Mouse (Mus musculus): Measurements from ENCODE around the gene Cd46. TPM values are rescaled to one million over a fixed set of nuclear protein-coding genes. Genes with fewer than 3 reads are reported as not detected.
A peak's percentile ranks its signal among the peaks of the same experiment; 100 is the strongest.

Cd46 gene
- polyA plus RNA-seq (2012; ENCODE audit: insufficient read depth, insufficient read length, low replicate concordance, missing spikeins): not detected in 2 replicates

- 10% methylated on average over 14 of the region's 14 CpGs for WGBS
- Histone ChIP-seq H3K4me3 (ENCODE audit: insufficient read depth, low read depth, low read length) (peak within 1 kb of the TSS; percentile 26), H3K27ac (ENCODE audit: insufficient read depth, low read depth, low read length) (no peak within 1 kb of the TSS), H3K4me1 (ENCODE audit: control insufficient read depth, insufficient read depth, low read length) (peaks cover 6% of the 10 kb centered on the region; the same call in 1 of the 2 replicates)
- TF ChIP-seq POLR2A (IDR thresholded peaks at IDR 0.05; ENCODE audit: insufficient read depth, low read depth, low read length) (no peak), CTCF (IDR thresholded peaks at IDR 0.05; ENCODE audit: insufficient read depth, low read depth, low read length) (no peak)
These were observed at the start of gene Cd46 for GRCm38 (mm10) chr1:195092220-195092720. Gene Cd46, minus strand, starts transcription at chr1:195092249.

- TF ChIP-seq CTCF (IDR thresholded peaks at IDR 0.05; ENCODE audit: insufficient read depth, low read depth, low read length) (no peak), POLR2A (IDR thresholded peaks at IDR 0.05; ENCODE audit: insufficient read depth, low read depth, low read length) (no peak)
- H3K27ac ChIP-seq (ENCODE audit: insufficient read depth, low read depth, low read length): no peak overlapping the region
- no peak overlapping the region for H3K4me3 ChIP-seq (ENCODE audit: insufficient read depth, low read depth, low read length)
- 28% methylated on average over 3 of the region's 3 CpGs for WGBS
- H3K4me1 ChIP-seq (ENCODE audit: control insufficient read depth, insufficient read depth, low read length): no peaks in the 10 kb centered on the region
These were observed 40.0 kb upstream of the Cd46 start for GRCm38 (mm10) chr1:195132070-195132469.

- H3K27ac ChIP-seq (ENCODE audit: insufficient read depth, low read depth, low read length): peak overlapping the region; percentile 92
- H3K4me3 ChIP-seq (ENCODE audit: insufficient read depth, low read depth, low read length): no peak overlapping the region
- WGBS: 20% methylated on average over 4 of the region's 4 CpGs
- no peaks in the 10 kb centered on the region for H3K4me1 ChIP-seq (ENCODE audit: control insufficient read depth, insufficient read depth, low read length)
- TF ChIP-seq CTCF (IDR thresholded peaks at IDR 0.05; ENCODE audit: insufficient read depth, low read depth, low read length) (no peak), POLR2A (IDR thresholded peaks at IDR 0.05; ENCODE audit: insufficient read depth, low read depth, low read length) (no peak)
These were observed 39.6 kb upstream of the Cd46 start for GRCm38 (mm10) chr1:195131675-195132015.

- TF ChIP-seq CTCF (IDR thresholded peaks at IDR 0.05; ENCODE audit: insufficient read depth, low read depth, low read length): no peak
- TF ChIP-seq POLR2A (IDR thresholded peaks at IDR 0.05; ENCODE audit: insufficient read depth, low read depth, low read length): peak; percentile 62
- Histone ChIP-seq H3K4me1 (ENCODE audit: control insufficient read depth, insufficient read depth, low read length) (no peaks in the 10 kb centered on the region), H3K27ac (ENCODE audit: insufficient read depth, low read depth, low read length) (peak within 1 kb of the TSS; percentile 92), H3K4me3 (ENCODE audit: insufficient read depth, low read depth, low read length) (peak within 1 kb of the TSS; percentile 67)
- 1% methylated on average over 31 of the region's 31 CpGs for WGBS
These were observed 39.1 kb upstream of the Cd46 start, which contains the start of gene Cr1l for GRCm38 (mm10) chr1:195130953-195131674. Gene Cr1l, minus strand, starts transcription at chr1:195131586.

- Histone ChIP-seq H3K4me3 (ENCODE audit: insufficient read depth, low read depth, low read length) (peak overlapping the region; percentile 67), H3K4me1 (ENCODE audit: control insufficient read depth, insufficient read depth, low read length) (no peaks in the 10 kb centered on the region), H3K27ac (ENCODE audit: insufficient read depth, low read depth, low read length) (no peak overlapping the region)
- TF ChIP-seq POLR2A (IDR thresholded peaks at IDR 0.05; ENCODE audit: insufficient read depth, low read depth, low read length) (no peak), CTCF (IDR thresholded peaks at IDR 0.05; ENCODE audit: insufficient read depth, low read depth, low read length) (no peak)
- WGBS: 5% methylated on average over 2 of the region's 2 CpGs
These were observed 38.4 kb upstream of the Cd46 start for GRCm38 (mm10) chr1:195130479-195130878.

- 61% methylated on average over 1 of the region's 1 CpGs for WGBS
- Histone ChIP-seq H3K27ac (ENCODE audit: insufficient read depth, low read depth, low read length) (no peak overlapping the region), H3K4me3 (ENCODE audit: insufficient read depth, low read depth, low read length) (no peak overlapping the region), H3K4me1 (ENCODE audit: control insufficient read depth, insufficient read depth, low read length) (no peaks in the 10 kb centered on the region)
- TF ChIP-seq CTCF (IDR thresholded peaks at IDR 0.05; ENCODE audit: insufficient read depth, low read depth, low read length) (no peak), POLR2A (IDR thresholded peaks at IDR 0.05; ENCODE audit: insufficient read depth, low read depth, low read length) (no peak)
These were observed 37.8 kb upstream of the Cd46 start for GRCm38 (mm10) chr1:195129867-195130266.

- TF ChIP-seq CTCF (IDR thresholded peaks at IDR 0.05; ENCODE audit: insufficient read depth, low read depth, low read length): no peak
- no peak for TF ChIP-seq POLR2A (IDR thresholded peaks at IDR 0.05; ENCODE audit: insufficient read depth, low read depth, low read length)
- 94% methylated on average over 1 of the region's 1 CpGs for WGBS
- Histone ChIP-seq H3K4me3 (ENCODE audit: insufficient read depth, low read depth, low read length) (no peak overlapping the region), H3K27ac (ENCODE audit: insufficient read depth, low read depth, low read length) (no peak overlapping the region), H3K4me1 (ENCODE audit: control insufficient read depth, insufficient read depth, low read length) (no peaks in the 10 kb centered on the region)
These were observed 22.4 kb upstream of the Cd46 start for GRCm38 (mm10) chr1:195114414-195114813.

- H3K27ac ChIP-seq (ENCODE audit: insufficient read depth, low read depth, low read length): no peak overlapping the region
- WGBS: 93% methylated on average over 4 of the region's 4 CpGs
- no peak for TF ChIP-seq POLR2A (IDR thresholded peaks at IDR 0.05; ENCODE audit: insufficient read depth, low read depth, low read length)
- TF ChIP-seq CTCF (IDR thresholded peaks at IDR 0.05; ENCODE audit: insufficient read depth, low read depth, low read length): no peak
- H3K4me3 ChIP-seq (ENCODE audit: insufficient read depth, low read depth, low read length): no peak overlapping the region
- H3K4me1 ChIP-seq (ENCODE audit: control insufficient read depth, insufficient read depth, low read length): no peaks in the 10 kb centered on the region
These were observed 21.6 kb upstream of the Cd46 start for GRCm38 (mm10) chr1:195113621-195114020.

- Histone ChIP-seq H3K4me1 (ENCODE audit: control insufficient read depth, insufficient read depth, low read length) (no peaks in the 10 kb centered on the region), H3K4me3 (ENCODE audit: insufficient read depth, low read depth, low read length) (no peak overlapping the region), H3K27ac (ENCODE audit: insufficient read depth, low read depth, low read length) (no peak overlapping the region)
- no peak for TF ChIP-seq POLR2A (IDR thresholded peaks at IDR 0.05; ENCODE audit: insufficient read depth, low read depth, low read length)
- no peak for TF ChIP-seq CTCF (IDR thresholded peaks at IDR 0.05; ENCODE audit: insufficient read depth, low read depth, low read length)
- 93% methylated on average over 4 of the region's 4 CpGs for WGBS
These were observed 8.6 kb upstream of the Cd46 start for GRCm38 (mm10) chr1:195100693-195101092.
